Mouse (Mus musculus) bone marrow macrophage, adult 2 months (primary cell): ENCODE measurements at regions not wholly inside any gene's neighbourhood (a gene's known extent, or its start where the extent isn't known, plus 50 kb on each side); places are given as distances from the start of the nearest gene placed in this dataset.

ENCODE experiments used
- CTCF ChIP-seq: IDR thresholded peaks from 2 replicates; pipeline ENCODE4 v1.5.1; 2012; ENCODE audit warnings: low read depth, mild to moderate bottlenecking, low read length, moderate library complexity
- POLR2A ChIP-seq: IDR thresholded peaks from 2 replicates; pipeline ENCODE4 v1.6.1; 2012; ENCODE audit warnings: mild to moderate bottlenecking, low read depth, low read length, borderline replicate concordance

DNA sequence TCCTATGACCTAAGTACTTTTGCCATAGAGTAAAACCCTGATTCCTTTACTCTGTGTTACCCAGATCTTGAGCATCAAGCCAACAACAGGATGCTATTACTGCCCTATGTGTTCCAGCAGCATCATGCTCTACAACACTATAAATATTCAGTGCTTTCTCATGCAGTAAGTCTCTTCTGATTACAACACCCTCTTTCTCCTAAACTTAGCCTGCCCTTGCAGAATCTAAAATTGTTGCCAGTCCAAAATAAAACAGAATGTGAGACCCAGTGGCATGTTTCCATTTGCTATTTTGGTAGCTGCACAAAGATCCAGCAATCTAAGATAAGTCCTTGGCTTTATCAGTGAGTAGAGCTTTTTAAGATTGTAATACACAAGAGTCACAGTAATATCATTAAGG, 1154.1 kb upstream of the Map3k7 start:
- TF ChIP-seq POLR2A (no peak), CTCF (no peak)
